Mouse (Mus musculus) midbrain, embryonic 13.5 days (tissue): ENCODE data around the gene Cdkn2c. TPM values are rescaled to one million over a fixed set of nuclear protein-coding genes. Genes with fewer than 3 reads are reported as not detected.

Experiments
- ATAC-seq: fragments of 200-750 bp; cut with Nextera tagmentation; 2 replicates; pipeline ENCODE4 v1.8.0; 2017; ENCODE audit warnings: mild to moderate bottlenecking, moderate TSS enrichment, moderate library complexity
- H3K27ac ChIP-seq: fragments of 300-500 bp; sonication (generic); 2 replicates; pipeline ENCODE4 v1.5.1; 2015; ENCODE audit warnings: inconsistent platforms, mild to moderate bottlenecking, moderate library complexity
- H3K27me3 ChIP-seq: fragments of 300-500 bp; sonication (generic); 2 replicates; pipeline ENCODE4 v1.6.1; 2015; ENCODE audit warnings: mild to moderate bottlenecking, inconsistent platforms
- H3K36me3 ChIP-seq: fragments of 300-500 bp; sonication (generic); 2 replicates; pipeline ENCODE4 v1.6.1; 2015; ENCODE audit warnings: mild to moderate bottlenecking, inconsistent platforms
- H3K4me1 ChIP-seq: fragments of 300-500 bp; sonication (generic); replicated peaks from 2 replicates; pipeline ENCODE4 v1.6.1; 2015; ENCODE audit warnings: inconsistent platforms
- H3K4me2 ChIP-seq: fragments of 300-500 bp; sonication (generic); replicated peaks from 2 replicates; pipeline ENCODE4 v1.6.1; 2015; ENCODE audit warnings: moderate library complexity, mild to moderate bottlenecking, inconsistent platforms
- H3K4me3 ChIP-seq: fragments of 300-500 bp; sonication (generic); replicated peaks from 2 replicates; pipeline ENCODE4 v1.5.1; 2015; ENCODE audit warnings: mild to moderate bottlenecking, inconsistent platforms
- H3K9ac ChIP-seq: fragments of 300-500 bp; sonication (generic); replicated peaks from 2 replicates; pipeline ENCODE4 v1.6.1; 2015; ENCODE audit warnings: mild to moderate bottlenecking, inconsistent platforms
- H3K9me3 ChIP-seq: fragments of 300-500 bp; sonication (generic); 2 replicates; pipeline ENCODE4 v1.6.1; 2016; ENCODE audit warnings: mild to moderate bottlenecking, inconsistent platforms
- WGBS: fragments of 180-500 bp; shearing (Covaris S2); methylation state at CpG from one replicate; pipeline ENCODE4 v1.1.7; 2015; 5-methylcytosine and 5-hydroxymethylcytosine counted together
- polyA plus RNA-seq: library from polyadenylated mRNA; unstranded; fragments of >200 nt; fragmentation: Nextera tagmentation; extraction: Ambion mirVana; gene quantifications from 2 replicates; pipeline ENCODE4 v1.2.1, GENCODE M21; 2015

The Cdkn2c gene
- polyA plus RNA-seq, 1 experiment from 2014 or later = 5.7 TPM

DNA sequence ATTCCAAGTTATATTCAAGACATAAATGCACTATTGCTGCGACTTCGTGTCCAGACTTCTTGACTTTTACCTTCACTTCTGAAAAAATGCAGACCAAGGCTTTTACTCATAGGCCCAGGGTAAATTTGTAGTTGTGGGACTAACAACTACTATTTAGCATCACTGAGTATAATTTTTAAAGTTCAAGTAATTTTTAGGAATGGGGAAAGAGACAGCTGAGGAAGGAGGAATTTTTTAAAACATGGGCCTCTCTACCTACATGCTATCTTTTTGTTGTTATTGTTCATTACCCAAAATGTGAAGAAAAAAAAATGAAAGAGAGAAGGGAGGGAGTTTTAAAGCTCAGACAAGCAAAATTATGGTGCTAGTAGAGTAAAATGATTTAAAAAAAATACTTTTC, 12.3 kb downstream of the Cdkn2c start:
- no peaks in the 10 kb centered on the region for H3K9me3 ChIP-seq
- 45% methylated on average over 2 of the region's 2 CpGs for WGBS
- no peak overlapping the region for H3K9ac ChIP-seq
- no peak overlapping the region for H3K27ac ChIP-seq
- H3K27me3 ChIP-seq = peaks cover 63% of the 10 kb centered on the region
- peaks cover 9% of the 10 kb centered on the region for H3K4me1 ChIP-seq
- no peak overlapping the region for H3K4me2 ChIP-seq
- no peak overlapping the region for H3K4me3 ChIP-seq
- no peaks in the 10 kb centered on the region for H3K36me3 ChIP-seq
- ATAC-seq = no peak

DNA sequence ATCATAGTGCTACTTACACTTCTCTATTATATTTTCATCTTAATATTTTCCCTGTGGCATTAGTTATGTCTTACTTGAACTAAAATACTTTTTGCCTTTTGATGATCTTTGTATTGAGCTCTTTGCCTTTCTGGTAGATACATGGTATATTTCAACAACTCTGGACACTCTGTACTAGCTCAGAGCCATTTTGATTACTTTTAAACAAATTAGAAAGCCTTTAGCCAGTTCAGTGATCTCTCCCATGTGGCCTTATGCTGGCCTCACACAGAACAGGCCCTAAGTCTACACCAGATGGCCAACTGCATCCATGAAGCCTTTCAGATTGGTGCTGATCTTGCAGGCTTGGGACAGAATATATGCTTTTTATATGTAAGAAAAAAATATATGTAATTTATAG, 13.7 kb downstream of the Cdkn2c start:
- peaks cover 50% of the 10 kb centered on the region for H3K27me3 ChIP-seq

DNA sequence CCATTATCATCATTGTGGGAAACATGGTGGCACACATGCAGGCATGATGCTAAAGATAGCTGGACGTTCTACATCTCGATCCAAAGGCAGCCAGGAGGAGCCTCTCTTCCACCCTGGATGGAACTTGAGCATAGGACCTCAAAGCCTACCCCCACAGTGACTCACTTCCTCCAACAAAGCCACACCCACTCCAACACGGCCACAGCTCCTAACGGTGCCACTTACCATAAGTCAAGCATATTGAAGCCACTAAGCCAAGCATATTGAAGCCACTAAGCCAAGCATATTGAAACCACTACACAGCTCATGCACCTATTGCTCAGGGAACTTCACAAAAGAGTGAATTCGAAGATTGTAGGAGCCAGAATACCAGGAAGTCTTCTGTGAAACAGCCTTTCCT, 17.7 kb downstream of the Cdkn2c start:
- H3K4me2 ChIP-seq = no peak overlapping the region
- no peaks in the 10 kb centered on the region for H3K9me3 ChIP-seq
- no peaks in the 10 kb centered on the region for H3K4me1 ChIP-seq
- H3K9ac ChIP-seq = no peak overlapping the region
- no peak for ATAC-seq
- no peaks in the 10 kb centered on the region for H3K36me3 ChIP-seq
- WGBS = 83% methylated on average over 5 of the region's 5 CpGs
- H3K4me3 ChIP-seq = no peak overlapping the region
- H3K27ac ChIP-seq = no peak overlapping the region
- H3K27me3 ChIP-seq = peaks cover 13% of the 10 kb centered on the region

More for the DNA sequence above, 13.7 kb downstream of the Cdkn2c start:
- Histone ChIP-seq H3K9me3 (no peaks in the 10 kb centered on the region), H3K4me1 (peaks cover 9% of the 10 kb centered on the region), H3K9ac (no peak overlapping the region), H3K4me3 (no peak overlapping the region), H3K27ac (no peak overlapping the region), H3K4me2 (no peak overlapping the region), H3K36me3 (no peaks in the 10 kb centered on the region)
- no peak for ATAC-seq

DNA sequence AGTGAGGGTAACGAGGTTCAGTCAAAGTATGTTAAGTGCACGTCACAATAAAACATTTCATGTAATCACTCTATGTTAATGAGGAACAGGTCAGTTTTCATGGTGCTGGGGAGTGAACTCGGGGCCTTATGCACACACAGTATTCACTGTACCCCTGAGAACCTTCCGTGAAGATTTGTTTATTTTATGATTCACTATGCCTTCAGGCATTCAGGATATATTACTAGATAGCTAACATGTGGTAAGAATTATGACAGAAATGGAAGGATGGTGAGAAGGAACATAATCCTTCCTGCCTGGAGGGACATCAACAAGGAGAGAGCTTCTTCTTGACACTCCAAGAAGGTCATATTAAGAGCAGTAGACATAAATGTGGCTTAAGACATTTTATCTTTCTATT, 19.7 kb downstream of the Cdkn2c start:
- H3K27me3 ChIP-seq = 0 out of 2 replicates have a peak, but pooled peaks cover 5% of the 10 kb centered on the region
- no peak for ATAC-seq
- 75% methylated on average over 4 of the region's 4 CpGs for WGBS
- H3K9me3 ChIP-seq = no peaks in the 10 kb centered on the region
- no peaks in the 10 kb centered on the region for H3K4me1 ChIP-seq
- H3K4me3 ChIP-seq = no peak overlapping the region
- no peaks in the 10 kb centered on the region for H3K36me3 ChIP-seq
- H3K27ac ChIP-seq = no peak overlapping the region
- no peak overlapping the region for H3K9ac ChIP-seq
- H3K4me2 ChIP-seq = no peak overlapping the region

DNA sequence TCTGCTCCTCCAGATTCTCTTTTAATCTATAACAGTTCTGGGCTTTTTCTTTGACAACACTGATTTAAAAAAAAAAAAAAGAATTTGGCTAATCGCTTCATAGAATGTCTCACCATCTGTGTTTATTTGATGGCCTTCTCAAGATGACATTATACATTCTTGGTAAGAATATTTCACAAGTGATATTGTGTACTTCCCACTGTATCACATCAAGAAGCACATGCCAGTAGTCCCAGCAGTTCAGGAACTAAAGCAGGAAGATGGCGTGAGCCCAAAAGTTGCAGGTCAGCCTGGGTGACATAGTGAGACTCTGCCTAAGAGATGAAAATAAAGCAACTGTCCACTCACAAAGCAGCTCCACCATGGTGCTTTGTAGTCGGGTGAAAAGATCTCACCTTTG, 25.5 kb downstream of the Cdkn2c start:
- no peak overlapping the region for H3K9ac ChIP-seq
- H3K36me3 ChIP-seq = no peaks in the 10 kb centered on the region
- 72% methylated on average over 3 of the region's 3 CpGs for WGBS
- no peaks in the 10 kb centered on the region for H3K9me3 ChIP-seq
- H3K27me3 ChIP-seq = no peaks in the 10 kb centered on the region
- H3K4me2 ChIP-seq = no peak overlapping the region
- no peak for ATAC-seq
- H3K27ac ChIP-seq = no peak overlapping the region
- no peaks in the 10 kb centered on the region for H3K4me1 ChIP-seq
- H3K4me3 ChIP-seq = no peak overlapping the region

DNA sequence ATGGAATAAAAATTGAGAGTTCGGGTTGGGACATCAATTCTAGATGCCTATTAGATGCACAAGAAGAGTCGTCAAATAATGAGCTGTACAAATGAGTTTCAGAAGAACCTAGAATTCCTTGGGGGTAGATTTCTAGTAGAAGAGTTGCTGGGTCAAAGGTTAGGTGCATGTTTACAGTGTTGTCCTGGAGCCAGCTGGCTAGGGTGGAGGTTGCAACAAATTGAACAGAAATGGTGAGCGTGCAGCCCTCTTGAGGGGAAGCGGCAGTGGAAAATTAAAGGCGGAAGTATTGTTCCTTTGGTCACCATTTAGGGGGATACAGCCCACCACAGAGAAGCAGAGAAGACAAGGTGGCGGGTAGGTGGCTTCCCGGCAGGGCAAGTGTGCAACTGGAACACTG, 26.8 kb downstream of the Cdkn2c start:
- H3K4me1 ChIP-seq = no peaks in the 10 kb centered on the region
- no peak overlapping the region for H3K27ac ChIP-seq
- no peaks in the 10 kb centered on the region for H3K27me3 ChIP-seq
- WGBS = 95% methylated on average over 7 of the region's 7 CpGs
- H3K36me3 ChIP-seq = no peaks in the 10 kb centered on the region
- no peak overlapping the region for H3K4me2 ChIP-seq
- H3K9ac ChIP-seq = no peak overlapping the region
- no peaks in the 10 kb centered on the region for H3K9me3 ChIP-seq
- no peak for ATAC-seq
- H3K4me3 ChIP-seq = no peak overlapping the region

DNA sequence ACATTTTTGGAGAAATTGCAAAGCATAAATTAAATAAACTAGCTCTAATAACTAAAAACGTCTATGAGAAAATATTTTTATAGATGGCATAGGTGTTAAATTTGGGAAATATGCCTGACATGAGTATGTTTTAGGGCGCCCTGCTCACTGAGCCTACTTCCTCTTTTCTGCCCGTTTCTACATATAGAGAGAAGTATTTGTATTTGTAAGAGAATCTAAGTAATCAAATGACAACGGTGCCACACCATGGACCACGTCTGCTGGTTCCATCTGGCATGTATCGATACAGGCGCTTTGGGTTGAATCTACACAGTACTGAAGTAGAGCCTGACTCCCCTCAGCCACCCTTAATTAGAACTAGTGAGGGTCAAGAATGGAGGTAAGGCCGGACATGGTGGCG, 27.6 kb downstream of the Cdkn2c start:
- Histone ChIP-seq H3K9ac (no peak overlapping the region), H3K9me3 (no peaks in the 10 kb centered on the region), H3K4me1 (no peaks in the 10 kb centered on the region), H3K36me3 (no peaks in the 10 kb centered on the region), H3K27ac (no peak overlapping the region), H3K27me3 (no peaks in the 10 kb centered on the region), H3K4me3 (no peak overlapping the region), H3K4me2 (no peak overlapping the region)
- WGBS = 92% methylated on average over 9 of the region's 9 CpGs
- ATAC-seq = no peak

DNA sequence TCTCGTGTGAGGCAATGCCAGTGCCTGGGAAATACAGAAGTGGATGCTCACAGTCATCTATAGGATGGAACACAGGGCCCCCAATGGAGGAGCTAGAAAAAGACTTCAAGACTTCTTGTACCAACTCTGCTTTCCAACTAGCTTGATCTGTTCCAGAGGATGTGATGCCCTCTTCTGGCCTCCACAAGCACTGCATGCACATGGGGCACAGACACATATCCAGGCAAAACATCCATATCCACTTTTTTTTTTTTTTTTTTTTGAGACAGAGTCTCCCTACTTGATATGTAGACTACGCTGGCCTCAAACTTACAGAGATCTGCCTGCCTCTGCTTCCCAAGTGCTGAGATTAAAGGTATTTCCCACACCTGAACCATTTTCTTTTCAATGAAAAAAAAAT, 32.0 kb downstream of the Cdkn2c start:
- Histone ChIP-seq H3K4me2 (no peak overlapping the region), H3K4me3 (no peak overlapping the region), H3K27ac (no peak overlapping the region), H3K9ac (no peak overlapping the region), H3K27me3 (no peaks in the 10 kb centered on the region), H3K36me3 (no peaks in the 10 kb centered on the region), H3K4me1 (no peaks in the 10 kb centered on the region), H3K9me3 (no peaks in the 10 kb centered on the region)
- WGBS = 91% methylated on average over 2 of the region's 2 CpGs
- ATAC-seq = no peak

DNA sequence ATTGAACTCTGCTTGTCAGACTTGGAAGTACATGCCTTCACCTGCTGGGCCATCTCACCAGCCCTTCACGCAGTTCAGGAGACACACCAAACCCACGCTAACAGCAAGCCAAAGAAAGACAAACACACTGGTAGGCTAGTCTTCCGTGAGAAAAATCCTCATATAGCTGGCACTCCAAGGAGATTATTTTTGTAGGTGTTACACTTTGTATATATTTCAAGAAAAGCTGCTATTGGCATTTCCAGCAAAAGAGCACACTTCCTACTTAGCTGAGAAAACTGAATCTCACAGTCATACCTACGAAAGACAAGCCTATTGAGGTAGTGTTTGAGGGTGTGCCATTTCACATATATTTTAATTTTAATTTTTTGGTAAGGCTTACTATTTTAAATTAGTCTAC, 36.0 kb downstream of the Cdkn2c start:
- H3K4me1 ChIP-seq = no peaks in the 10 kb centered on the region
- H3K27me3 ChIP-seq = no peaks in the 10 kb centered on the region
- H3K4me2 ChIP-seq = no peak overlapping the region
- H3K9ac ChIP-seq = no peak overlapping the region
- ATAC-seq = no peak
- 87% methylated on average over 4 of the region's 4 CpGs for WGBS
- no peak overlapping the region for H3K27ac ChIP-seq
- H3K9me3 ChIP-seq = no peaks in the 10 kb centered on the region
- H3K4me3 ChIP-seq = no peak overlapping the region
- no peaks in the 10 kb centered on the region for H3K36me3 ChIP-seq

DNA sequence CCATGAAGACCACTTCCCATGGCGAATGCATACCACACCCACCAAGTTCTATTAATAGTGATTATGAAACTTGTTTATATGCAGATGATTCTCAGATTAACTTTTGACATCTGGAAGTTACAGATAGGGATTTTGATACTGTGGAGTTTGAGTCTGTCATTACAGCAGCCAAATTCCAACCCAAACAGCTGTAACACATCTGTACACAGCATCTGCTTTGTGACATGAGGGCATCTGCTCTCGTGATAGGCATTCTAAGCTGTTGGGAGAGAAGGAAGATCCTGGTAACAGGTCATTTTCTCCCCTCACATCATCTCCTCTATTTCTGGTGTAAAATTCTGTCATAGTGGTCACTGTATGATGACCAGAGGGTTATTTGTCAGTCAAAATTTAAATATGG, 36.8 kb downstream of the Cdkn2c start:
- 85% methylated on average over 2 of the region's 2 CpGs for WGBS
- Histone ChIP-seq H3K4me2 (no peak overlapping the region), H3K4me1 (no peaks in the 10 kb centered on the region), H3K27me3 (no peaks in the 10 kb centered on the region), H3K4me3 (no peak overlapping the region), H3K36me3 (no peaks in the 10 kb centered on the region), H3K9ac (no peak overlapping the region), H3K9me3 (no peaks in the 10 kb centered on the region), H3K27ac (no peak overlapping the region)
- no peak for ATAC-seq

DNA sequence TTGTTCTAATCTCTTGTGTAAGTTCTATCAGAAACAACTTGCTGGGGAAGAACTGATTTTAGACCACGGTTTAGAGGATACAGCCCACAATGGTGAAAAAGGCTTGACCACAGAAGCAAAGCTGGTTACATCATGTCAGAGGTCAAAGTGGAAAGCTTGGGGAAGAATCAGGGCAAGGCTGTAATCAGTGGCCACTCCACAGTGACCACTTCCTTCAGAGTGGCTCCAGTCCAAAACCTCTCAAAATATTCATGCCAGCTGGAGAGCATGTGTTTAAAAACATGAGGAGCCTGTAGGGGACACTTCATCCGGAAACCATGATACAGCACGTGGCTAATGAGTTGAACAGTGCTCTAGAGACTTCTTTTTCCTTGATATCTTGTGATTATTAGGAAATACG, 54.4 kb downstream of the Cdkn2c start:
- no peak for ATAC-seq
- Histone ChIP-seq H3K4me2 (no peak overlapping the region), H3K9me3 (no peaks in the 10 kb centered on the region), H3K27ac (no peak overlapping the region), H3K9ac (no peak overlapping the region), H3K4me3 (no peak overlapping the region), H3K27me3 (no peaks in the 10 kb centered on the region), H3K36me3 (no peaks in the 10 kb centered on the region), H3K4me1 (no peaks in the 10 kb centered on the region)
- WGBS = 84% methylated on average over 4 of the region's 4 CpGs
